Mouse (Mus musculus): ENCODE results near the gene Adprhl1.
A peak's percentile ranks its signal among the peaks of the same experiment; 100 is the strongest.

Gene Adprhl1

GRCm38 (mm10) chr8:13228923-13229610 lies 24.9 kb downstream of the Adprhl1 start:
- DNase-seq (ENCODE audit: low spot score): no peak

DNA sequence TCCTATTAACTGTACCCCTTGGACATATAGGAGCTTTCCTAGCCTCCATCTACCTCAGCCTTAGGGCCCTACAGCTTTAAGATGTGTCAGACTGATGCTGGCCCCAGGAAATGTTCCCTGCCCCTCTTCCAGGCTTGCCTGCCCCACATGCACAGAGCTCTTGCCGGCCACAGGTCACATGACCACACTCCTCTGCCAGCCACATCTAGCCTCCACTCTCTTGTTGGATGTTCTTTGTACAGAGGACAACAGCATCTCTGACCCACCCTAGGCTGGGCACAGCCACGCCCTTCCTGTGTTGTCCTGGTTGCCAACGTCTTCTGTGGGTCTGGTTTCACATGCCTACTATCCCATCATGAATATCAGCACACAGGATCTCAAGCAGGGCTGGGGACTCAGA lies 26.8 kb downstream of the Adprhl1 start:
- no peak for DNase-seq (ENCODE audit: low spot score)

- peak; percentile 37 for DNase-seq (ENCODE audit: low spot score)
Measured at GRCm38 (mm10) chr8:13226288-13226687, 27.7 kb downstream of the Adprhl1 start.

- no peak for DNase-seq (ENCODE audit: low spot score)
Measured at GRCm38 (mm10) chr8:13224426-13224825, 29.5 kb downstream of the Adprhl1 start.

- no peak for DNase-seq (ENCODE audit: low spot score)
Measured at GRCm38 (mm10) chr8:13218441-13218840, 35.5 kb downstream of the Adprhl1 start.

DNA sequence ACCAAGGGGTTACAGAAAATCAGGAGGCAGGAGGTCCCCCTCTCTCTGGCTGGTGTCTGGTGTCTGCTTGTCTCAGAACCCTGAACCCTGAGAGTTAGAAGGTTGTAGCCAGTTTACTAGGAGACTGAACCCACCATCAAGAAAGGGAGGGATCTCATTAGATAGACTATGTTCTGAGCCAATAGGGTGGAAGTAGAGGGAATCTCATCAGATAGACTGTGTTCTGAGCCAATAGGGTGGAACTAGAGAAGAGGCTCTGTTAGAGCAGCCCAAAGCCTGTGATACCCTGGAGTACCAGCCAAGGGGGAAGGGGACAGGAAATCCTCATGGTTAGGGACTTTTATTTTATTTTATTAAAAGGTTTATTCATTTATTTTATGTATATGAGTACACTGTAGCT lies 36.0 kb downstream of the Adprhl1 start:
- DNase-seq (ENCODE audit: low spot score): no peak

GRCm38 (mm10) chr8:13217093-13217492 lies 36.9 kb downstream of the Adprhl1 start:
- DNase-seq (ENCODE audit: low spot score): no peak

GRCm38 (mm10) chr8:13216386-13216785 lies 37.6 kb downstream of the Adprhl1 start:
- no peak for DNase-seq (ENCODE audit: low spot score)

DNA sequence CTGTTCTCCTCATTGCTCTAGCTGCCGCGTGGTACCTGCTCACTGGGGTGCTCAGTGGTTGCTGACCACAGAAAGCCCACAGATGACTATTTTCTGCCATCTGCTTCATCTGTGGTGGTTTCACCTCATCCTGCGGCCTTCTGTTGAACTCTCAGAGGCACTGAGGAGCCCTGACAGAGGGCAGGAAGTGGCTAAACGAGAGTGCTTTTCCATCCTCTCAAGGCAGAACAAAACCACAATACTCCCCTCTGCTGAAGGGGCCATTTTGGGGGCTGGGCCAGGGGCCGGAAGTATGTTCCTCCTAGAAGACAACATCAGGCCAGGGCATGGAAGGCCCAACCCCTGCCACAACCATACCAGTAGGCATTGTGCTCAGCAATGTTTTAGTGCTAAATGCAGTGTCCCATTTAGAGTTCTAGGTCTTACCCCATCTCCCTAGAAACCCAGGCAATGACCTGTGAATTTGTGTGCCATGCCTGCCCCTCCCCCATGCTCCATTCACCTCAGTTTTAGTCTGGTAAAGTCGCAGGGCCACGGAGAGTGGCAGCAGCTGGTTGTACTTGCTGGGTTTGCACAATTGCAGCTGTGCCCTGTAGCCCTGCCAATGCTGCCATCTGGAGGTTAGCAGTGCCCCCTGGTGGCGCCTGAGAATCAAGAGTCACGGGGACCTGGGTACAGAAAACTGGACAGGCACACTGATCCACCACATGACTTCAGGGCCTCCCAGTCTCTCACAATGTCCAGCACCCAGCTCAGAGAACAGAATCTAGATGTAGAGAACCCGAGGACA lies 40.3 kb downstream of the Adprhl1 start:
- peak; percentile 84 for DNase-seq (ENCODE audit: low spot score)

DNA sequence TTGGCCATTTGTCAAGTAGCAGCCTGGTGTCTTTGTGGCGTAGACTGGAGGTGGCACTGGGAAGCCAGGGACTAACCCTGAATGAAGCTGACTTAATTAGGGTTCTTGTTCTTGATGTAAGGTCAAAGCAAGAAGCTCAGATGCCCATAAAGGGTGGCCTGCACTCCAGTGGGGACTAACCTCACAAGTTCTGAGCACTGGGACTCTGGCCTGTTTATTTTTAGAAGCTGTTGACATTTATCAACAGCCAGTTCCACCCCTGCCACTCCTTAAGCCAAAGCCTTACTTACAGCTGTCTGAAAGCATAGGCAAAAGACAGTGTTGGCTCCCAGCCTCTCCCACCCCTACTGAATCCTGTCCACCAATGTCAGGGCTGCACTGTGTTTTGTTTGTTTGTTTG lies 44.2 kb downstream of the Adprhl1 start:
- no peak for DNase-seq (ENCODE audit: low spot score)

GRCm38 (mm10) chr8:13208627-13209355 lies 45.2 kb downstream of the Adprhl1 start:
- DNase-seq (ENCODE audit: low spot score): no peak

DNA sequence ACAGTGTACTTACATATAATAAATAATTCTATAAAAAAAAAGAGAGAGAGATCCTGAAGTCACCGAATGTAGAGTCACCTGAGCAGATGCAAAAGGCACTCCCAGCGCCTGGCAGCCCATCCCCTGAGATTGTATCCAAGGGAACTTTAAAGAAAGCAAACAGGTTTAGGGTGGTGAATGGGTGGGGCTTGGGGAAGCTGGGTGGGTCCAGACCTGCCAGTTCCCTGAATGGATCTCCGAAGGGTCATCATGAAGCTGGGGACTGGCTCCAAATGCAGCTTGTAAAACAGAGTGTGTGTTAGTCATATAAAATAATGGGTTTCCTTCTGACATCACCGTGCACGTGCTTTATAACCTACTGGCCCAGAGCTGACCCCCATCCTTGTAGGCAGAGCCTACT lies 47.7 kb downstream of the Adprhl1 start:
- DNase-seq (ENCODE audit: low spot score): no peak

- no peak for DNase-seq (ENCODE audit: low spot score)
Measured at GRCm38 (mm10) chr8:13205311-13205710, 48.7 kb downstream of the Adprhl1 start.

DNA sequence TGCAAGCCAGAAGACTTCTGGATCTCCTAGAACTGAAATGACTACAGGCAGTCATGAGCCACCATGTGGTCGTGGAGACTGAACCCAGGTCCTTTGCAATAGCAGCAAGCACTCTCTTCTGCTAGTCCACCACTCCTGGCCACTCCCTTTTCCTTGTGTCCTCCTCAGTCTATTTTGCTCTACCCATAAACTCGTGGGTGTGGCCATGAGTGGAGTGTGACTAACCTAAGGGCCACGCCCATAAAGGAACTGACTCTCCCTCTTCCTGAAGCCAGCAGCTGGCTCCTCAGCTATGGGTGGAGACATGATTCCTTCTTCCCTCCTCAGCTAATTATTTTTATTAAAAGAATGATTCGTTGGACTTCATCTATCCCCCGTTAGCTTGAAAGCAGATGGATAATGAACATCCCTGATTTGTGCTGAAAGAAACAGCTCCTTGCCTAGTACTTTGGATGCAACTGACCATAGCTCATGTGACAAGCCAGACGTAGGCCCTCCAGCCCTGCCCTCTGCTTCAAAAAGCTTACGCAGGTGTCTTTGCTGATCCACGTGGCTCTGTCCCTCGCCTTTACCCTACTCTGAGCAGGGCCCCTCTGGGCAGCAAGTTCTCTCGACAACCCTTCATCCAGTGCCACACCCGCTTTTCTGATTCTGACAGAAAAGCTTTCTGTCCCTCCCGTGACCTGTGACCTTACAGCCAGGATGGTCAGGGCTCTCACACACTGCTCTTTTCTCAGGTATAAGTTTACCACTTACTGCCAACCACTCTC lies 49.4 kb downstream of the Adprhl1 start:
- DNase-seq (ENCODE audit: low spot score): no peak

- DNase-seq (ENCODE audit: low spot score): no peak
Measured at GRCm38 (mm10) chr8:13203472-13203871, 50.5 kb downstream of the Adprhl1 start.

- DNase-seq (ENCODE audit: low spot score): no peak
Measured at GRCm38 (mm10) chr8:13202806-13203205, 51.2 kb downstream of the Adprhl1 start.

DNA sequence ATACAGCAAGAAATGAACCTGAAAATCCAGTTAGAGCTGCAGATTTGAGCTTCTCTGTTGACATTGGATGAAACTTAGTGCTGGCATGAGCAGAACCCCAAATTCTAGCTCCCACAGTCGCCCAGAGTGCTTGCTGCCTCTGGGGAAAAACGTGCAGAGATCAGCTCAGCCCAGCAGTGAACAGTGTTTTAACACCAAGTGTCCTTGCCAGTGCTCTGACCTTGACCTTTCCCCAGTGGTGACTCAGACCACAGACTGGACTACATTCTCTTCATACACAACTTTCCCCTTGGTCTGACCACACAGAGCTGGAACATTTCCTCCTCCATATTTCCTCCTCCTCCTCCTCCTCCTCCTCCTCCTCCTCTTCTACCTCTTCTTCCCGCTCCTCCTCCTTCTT lies 51.9 kb downstream of the Adprhl1 start:
- no peak for DNase-seq (ENCODE audit: low spot score)

DNA sequence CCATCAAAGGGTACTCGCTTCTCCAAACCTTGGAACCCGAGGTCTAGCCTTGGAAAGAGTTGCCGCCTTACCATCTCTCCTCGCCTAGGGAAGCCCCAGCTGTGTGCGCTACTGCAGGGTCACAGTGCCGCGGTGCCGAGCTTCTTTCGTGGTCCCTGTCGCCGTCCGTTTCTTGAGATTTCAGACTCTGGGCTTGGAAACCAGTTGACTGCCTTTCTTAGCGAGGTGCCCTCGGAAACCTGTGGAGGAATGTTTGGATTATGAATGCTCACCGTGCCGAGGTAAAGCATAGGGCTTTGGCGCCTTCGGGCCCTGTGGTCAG lies 53.0 kb downstream of the Adprhl1 start:
- DNase-seq (ENCODE audit: low spot score): no peak

DNA sequence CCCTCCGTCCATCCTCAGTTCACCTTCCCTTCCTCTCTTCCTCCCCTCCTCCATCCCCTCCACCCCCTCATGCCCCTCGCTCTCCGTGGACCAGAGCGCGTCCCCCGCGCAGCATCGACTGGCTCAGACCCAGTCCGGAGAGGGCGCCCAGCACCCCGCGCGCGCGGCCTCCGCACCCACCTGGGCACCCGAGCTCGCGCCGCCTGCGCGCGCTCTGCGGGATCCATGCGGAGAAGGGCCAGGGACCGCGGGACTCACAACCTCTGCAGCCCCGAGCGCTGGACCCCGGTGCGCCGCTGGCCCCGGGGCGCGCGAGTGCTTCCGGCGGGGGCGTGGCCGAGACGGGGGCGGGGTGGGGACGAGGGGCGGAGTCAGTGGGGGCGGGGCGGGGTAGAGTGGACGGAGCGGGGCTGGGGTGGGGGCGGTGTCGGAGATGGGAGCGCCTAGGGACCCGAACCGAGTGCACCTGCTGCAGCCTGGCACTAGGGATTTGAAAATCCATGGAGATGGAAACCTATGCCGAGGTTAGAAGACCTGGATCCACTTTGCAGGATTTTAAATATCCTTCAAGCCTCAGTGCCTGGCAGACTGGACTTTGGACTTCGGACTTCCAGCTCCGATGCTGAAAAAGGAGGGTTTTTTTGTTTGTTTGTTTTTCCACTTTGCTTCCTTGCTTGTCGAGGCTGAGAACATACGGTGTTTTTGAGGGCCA lies 53.5 kb downstream of the Adprhl1 start, which contains the start of gene Grtp1:
TSS of gene Grtp1 (minus strand) at position 320 of the 712 bp plus-strand sequence.
- DNase-seq (ENCODE audit: low spot score): no peak

DNA sequence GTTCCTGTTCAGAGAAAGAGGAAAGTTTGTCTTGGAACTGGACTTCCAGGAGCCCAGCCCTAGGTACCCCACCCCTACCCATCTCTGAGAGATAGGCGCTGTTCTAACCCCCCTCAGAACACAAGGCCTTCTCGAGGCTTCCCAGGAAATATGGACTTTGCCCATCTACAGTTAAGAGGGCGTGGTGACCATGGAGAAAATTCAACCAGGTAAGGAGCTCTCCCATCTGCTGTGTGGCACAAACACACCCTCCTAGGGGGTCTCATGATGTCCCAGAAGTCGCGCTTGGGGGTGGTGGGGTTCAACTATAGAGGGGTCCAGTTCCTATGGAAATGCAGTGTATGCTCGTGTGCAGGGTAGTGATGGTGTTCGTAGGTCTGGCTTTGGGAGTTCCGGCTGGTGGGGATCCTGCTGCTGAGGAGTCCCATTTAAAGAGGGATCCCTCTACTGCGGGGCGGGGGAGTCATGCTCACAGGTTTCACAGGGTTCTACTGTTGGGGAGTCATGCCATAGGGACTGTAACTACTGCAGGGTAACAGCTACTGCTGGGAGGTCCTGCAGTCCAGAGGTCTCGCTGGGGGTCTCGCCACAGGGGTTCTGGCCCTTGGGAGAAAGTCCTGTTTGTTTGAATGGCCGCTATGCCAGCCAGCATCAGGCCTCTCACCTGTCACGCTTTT lies 54.4 kb downstream of the Adprhl1 start:
- DNase-seq (ENCODE audit: low spot score): no peak

GRCm38 (mm10) chr8:13197493-13197892 lies 56.5 kb downstream of the Adprhl1 start:
- DNase-seq (ENCODE audit: low spot score): no peak

All from left cerebral cortex, adult 11 months (tissue).